Mouse (Mus musculus) layer of hippocampus, adult 9-10 months (tissue): Measurements from ENCODE around the gene Lcat.
"Not testable (repeated sequence)": the region's sequence is repeated elsewhere in the genome, so short reads cannot be mapped to it uniquely, and the experiment has no call there.

Source experiments
- DNase-seq: peaks from one replicate; pipeline ENCODE4 v3.0.0; 2022; ENCODE audit warnings: low spot score

The Lcat gene

DNA sequence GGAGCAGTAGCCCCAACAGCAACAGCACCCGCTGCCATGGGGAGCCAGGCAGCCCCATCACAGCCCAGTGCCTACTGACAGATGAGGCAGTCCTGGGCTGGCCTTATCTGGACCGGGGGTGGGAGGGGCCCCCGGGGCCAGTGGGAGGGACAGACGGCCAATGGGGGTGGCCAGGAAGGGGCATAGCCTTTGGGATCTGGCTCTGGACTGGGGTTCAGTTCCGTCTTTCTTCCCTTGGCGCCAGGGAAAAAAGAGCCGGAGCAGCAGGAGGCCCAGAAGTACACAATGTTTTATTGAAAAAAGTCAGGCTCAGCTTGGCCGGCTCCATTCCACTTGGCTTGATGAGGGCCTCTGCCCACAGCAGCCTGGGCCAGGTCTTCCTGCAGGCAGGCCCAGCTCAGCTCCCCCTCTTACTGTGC, at the start of gene Lcat:
Lcat (minus strand) TSS at position 62 of the 419 bp plus-strand sequence.
- no peak for DNase-seq

DNA sequence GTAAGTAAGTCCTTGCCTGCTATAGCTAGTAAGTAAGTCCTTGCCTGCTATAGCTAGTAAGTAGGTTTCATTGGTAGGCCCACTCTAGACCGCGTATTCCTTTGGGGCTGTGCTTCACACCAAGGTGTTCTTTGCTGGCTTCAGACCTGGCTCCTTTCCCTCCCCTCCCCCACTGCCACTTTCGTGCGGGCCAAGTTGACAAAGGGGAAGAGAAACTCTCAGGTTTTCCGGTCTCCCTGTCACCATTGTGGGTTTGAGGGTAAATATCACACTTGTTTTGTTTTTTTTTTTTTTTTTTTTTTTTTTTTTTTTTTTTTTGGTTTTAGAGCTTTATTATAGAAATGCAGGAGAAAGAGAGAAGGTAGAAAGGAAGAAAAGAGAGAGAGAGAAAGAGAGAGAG, 49.3 kb upstream of the Lcat start:
- DNase-seq: no peak

- no peak for DNase-seq
These were observed 48.4 kb upstream of the Lcat start for GRCm38 (mm10) chr8:105991546-105991945.

DNA sequence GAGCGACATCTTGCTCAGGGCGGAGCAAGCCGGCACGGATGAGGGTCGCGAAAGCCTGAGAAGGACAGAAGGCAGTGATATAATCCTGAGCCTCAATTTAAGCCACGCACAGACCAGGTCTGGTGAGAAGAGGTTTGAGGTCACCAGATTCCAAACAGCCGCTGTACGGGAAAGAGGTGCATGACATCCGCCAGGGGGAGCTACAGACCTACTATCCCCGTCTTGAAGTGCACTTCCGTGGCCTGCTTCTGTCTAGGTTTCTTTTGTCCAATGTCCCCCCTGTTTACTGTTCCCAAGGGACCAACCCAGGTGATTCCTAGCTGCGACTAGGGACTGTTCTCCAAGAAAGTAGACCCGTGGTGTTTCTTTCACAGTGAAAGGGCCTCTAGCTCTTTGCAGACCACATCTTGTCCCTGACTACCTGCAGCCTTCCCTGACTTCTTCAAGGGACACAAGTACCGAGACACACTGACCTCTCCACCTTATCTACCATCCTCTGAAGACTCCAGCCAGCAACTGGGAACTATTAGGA, 47.7 kb upstream of the Lcat start, which contains the start of gene Dus2:
Dus2 (plus strand) TSS at position 482 of the 532 bp plus-strand sequence.
- DNase-seq: peak; percentile 59

GRCm38 (mm10) chr8:105988546-105988945, 45.4 kb upstream of the Lcat start:
- no peak for DNase-seq

- not testable (repeated sequence) for DNase-seq
These were observed 40.2 kb upstream of the Lcat start for GRCm38 (mm10) chr8:105983406-105983805.

DNA sequence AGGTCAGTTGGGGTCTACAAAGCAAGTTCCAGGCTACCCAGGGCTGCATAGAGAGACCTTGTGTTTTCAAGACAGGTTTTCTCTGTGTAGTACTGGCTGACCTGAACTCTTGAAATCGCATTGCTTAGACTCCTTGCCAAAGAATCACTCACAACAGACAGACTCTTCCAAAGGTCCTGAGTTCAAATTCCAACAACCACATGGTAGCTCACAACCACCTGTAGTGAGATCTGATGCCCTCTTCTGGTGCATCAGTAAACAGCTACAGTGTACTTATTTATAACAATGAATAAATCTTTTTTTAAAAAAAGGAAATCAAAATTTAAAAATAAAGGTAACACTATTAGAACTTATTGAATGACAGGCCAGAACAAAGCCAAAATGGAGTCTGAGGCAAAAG, 38.0 kb upstream of the Lcat start:
- no peak for DNase-seq

DNA sequence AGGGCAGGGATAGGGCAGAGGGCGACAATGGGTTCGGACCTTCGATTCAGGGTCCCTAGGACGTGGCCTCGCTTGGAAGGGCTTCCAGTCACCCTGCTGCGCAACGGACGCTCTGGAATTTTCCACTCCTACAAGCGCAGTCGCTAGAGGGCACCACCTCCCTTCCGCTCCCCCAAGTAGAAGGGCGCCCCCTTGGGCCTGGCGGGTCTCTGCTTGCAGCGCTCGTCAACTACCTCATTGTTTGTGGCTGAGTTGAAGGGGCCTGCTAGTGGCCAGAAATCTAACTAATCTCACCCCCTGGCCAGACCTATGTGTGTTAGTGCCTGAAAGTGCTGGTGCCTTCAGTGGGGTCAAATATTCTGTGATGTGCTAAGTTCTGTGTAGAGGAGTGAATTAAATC, 36.1 kb upstream of the Lcat start, which contains the start of gene Dpep3:
Dpep3 (minus strand) TSS at position 105 of the 400 bp plus-strand sequence.
- DNase-seq: no peak

- DNase-seq: no peak
These were observed 32.2 kb upstream of the Lcat start for GRCm38 (mm10) chr8:105975363-105975762.

GRCm38 (mm10) chr8:105971019-105971720, 28.0 kb upstream of the Lcat start:
- DNase-seq: no peak

GRCm38 (mm10) chr8:105969367-105969766, 26.2 kb upstream of the Lcat start:
- no peak for DNase-seq

DNA sequence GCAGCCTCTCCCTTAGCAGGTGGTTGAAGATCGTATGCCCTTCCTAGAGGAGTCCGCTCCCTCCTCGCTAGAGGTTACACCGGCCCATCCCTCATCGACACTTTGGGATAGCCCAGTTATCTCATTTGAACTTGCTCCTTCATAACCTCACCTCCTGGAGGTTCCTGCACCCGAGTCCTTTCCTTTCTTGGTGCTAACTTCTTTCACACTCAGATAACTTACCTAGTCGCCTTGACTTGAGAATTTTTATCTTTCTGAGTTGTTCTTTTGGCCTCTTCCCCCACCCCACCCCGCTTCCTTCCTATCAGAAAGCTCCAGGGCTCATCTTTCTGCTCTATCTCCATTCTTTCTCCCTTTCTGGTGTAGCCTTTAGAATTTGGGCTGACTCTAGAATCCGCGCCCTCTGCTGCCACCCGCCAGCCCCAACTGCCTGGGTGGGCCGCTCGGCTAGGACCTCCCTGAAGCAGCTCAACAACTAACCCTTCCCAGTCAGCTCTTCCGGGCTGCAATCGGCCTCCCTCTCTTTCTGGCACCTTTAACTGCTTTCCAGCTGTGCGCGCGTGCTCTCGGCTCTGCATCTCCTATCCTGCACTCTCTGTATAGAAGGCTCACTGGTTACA, 23.6 kb upstream of the Lcat start:
- DNase-seq: no peak

GRCm38 (mm10) chr8:105965905-105966341, 22.7 kb upstream of the Lcat start, which contains the start of gene Slc12a4:
Gene Slc12a4, minus strand, starts transcription at chr8:105966097.
- no peak for DNase-seq

- no peak for DNase-seq
These were observed 22.2 kb upstream of the Lcat start for GRCm38 (mm10) chr8:105965266-105965904.

- DNase-seq: no peak
These were observed 21.5 kb upstream of the Lcat start for GRCm38 (mm10) chr8:105964506-105965265.

- DNase-seq: no peak
These were observed 18.4 kb upstream of the Lcat start for GRCm38 (mm10) chr8:105961536-105961935.

DNA sequence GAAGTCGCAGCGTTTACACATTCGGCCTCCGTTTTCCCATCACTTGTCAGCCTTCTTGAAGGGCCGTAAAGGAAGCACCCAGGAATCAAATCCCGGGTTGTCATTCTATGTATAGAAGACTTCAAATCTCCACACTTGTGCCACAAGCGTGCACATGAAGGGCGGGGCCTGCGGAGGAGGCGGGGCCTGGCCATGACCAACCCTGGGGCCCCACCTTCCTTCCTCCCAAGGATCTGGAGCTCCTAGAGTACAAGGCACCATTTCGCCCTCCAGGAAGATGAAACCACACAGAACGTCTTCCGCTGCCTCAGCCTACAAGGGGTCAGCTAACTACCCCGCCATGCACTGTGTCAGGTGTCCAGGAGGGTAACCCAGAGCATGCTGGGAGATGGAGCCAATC, 17.9 kb upstream of the Lcat start:
- no peak for DNase-seq

GRCm38 (mm10) chr8:105959350-105959749, 16.2 kb upstream of the Lcat start:
- no peak for DNase-seq

DNA sequence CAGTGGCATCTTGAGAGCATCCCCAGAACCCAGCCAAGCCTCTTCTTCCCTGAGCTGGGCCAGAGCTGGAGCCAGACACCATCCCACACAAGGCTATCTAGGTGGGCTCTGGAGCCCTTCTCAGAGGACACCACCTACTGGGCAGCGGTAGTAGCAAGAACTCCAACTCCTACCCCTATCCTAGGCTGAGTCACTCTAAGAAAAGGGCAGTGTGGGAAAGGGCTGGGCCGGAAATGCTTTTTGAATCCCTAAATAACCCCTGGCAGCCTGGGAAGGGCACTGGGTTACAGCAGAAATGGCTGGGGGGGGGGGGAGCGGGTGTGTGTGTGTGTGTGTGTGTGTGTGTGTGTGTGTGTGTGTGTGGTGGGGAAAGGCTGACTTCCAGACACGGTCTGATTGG, 14.6 kb upstream of the Lcat start:
- DNase-seq: no peak

- no peak for DNase-seq
These were observed 13.4 kb upstream of the Lcat start for GRCm38 (mm10) chr8:105956556-105956955.

GRCm38 (mm10) chr8:105951057-105951659, 8.0 kb upstream of the Lcat start:
- DNase-seq: no peak

DNA sequence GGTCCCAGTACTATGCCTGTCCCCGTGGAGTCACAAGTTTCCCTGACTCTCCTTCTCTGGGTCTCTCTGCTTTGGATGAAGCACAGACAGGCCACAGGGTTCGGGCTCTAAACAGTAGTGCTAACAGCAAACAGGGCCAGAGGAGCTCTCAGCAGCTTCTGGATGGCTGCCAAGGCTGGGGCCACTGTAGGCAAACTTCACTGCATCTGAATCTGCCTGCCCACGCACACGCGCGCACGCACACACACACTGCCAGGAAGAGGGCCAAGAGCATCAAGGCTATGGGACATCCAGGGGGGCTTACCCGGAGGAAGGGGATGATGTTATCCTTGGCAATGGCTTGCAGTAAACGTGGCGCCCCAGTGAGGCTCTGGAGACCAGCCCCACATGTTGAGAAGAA, 6.2 kb upstream of the Lcat start:
- DNase-seq: no peak
